Mouse (Mus musculus) ES-Bruce4 (cell line): Measurements from ENCODE around the gene Tcp10c.
"Not testable (repeated sequence)": the region's sequence is repeated elsewhere in the genome, so short reads cannot be mapped to it uniquely, and the experiment has no call there.

ENCODE experiments used
- CTCF ChIP-seq: IDR thresholded peaks from one replicate; pipeline ENCODE4 v1.8.1; 2011; ENCODE audit warnings: low read depth, low read length
- EP300 ChIP-seq: IDR thresholded peaks from 2 replicates; pipeline ENCODE4 v1.6.1; 2011; ENCODE audit warnings: low read depth, low read length; ENCODE audit not compliant: insufficient read depth

DNA sequence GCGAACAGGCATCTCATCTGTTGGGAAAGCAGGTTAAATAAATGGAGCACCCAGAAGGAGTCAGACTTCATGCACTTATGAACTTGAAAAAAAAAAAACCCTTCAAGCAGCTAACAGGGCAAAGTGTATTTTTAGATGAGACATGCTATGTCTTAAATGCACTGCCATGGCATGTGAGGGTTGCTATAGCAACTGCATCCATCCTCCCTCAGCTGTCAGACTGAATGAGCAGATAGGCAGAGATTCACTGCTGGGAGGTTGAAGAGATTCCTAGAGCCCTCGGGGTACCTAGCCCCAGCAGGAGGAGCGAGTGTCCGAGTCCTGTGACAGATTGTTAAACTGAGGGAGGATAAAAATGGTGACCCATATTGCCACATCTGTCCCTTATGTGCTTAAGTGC lies 36.6 kb downstream of the Tcp10c start:
- not testable (repeated sequence) for TF ChIP-seq CTCF, EP300
